Mouse (Mus musculus) heart, adult 2 months (tissue): ENCODE results near the gene Lin54. TPM values are rescaled to one million over a fixed set of nuclear protein-coding genes. Genes with fewer than 3 reads are reported as not detected.

Source experiments
- DNase-seq, 2 experiments: peaks; one replicate each; pipeline ENCODE4 v3.0.0; 2021
- H3K27ac ChIP-seq: fragments of 200-600 bp; 2 replicates; pipeline ENCODE4 v1.8.1; 2022
- H3K27me3 ChIP-seq: fragments of 200-500 bp; 2 replicates; pipeline ENCODE4 v1.6.1; 2012; ENCODE audit warnings: mild to moderate bottlenecking, low read length, inconsistent platforms, mixed read lengths; ENCODE audit not compliant: control insufficient read depth, insufficient read depth
- H3K36me3 ChIP-seq: fragments of 200-500 bp; 2 replicates; pipeline ENCODE4 v1.6.1; 2012; ENCODE audit warnings: low read length, inconsistent platforms; ENCODE audit not compliant: control insufficient read depth, insufficient read depth
- H3K4me1 ChIP-seq: fragments of 200-500 bp; 2 replicates; pipeline ENCODE4 v1.6.1; 2011; ENCODE audit warnings: low read length; ENCODE audit not compliant: control insufficient read depth, insufficient read depth
- H3K4me3 ChIP-seq: fragments of 200-600 bp; 2 replicates; pipeline ENCODE4 v1.8.1; 2022
- H3K79me2 ChIP-seq: fragments of 200-500 bp; replicated peaks from 2 replicates; pipeline ENCODE4 v1.6.1; 2012; ENCODE audit warnings: mild to moderate bottlenecking, inconsistent platforms, low read length, moderate library complexity, mixed read lengths; ENCODE audit not compliant: control insufficient read depth, insufficient read depth
- H3K9ac ChIP-seq: fragments of 200-500 bp; 2 replicates; pipeline ENCODE4 v1.6.1; 2012; ENCODE audit warnings: low read depth, mild to moderate bottlenecking, control low read depth, inconsistent platforms, low read length, mixed read lengths
- CTCF ChIP-seq: fragments of 200-600 bp; IDR thresholded peaks from 2 replicates; pipeline ENCODE4 v1.8.1; 2022; ENCODE audit warnings: antibody characterized with exemption, mild to moderate bottlenecking, moderate library complexity
- EP300 ChIP-seq: fragments of 200-500 bp; IDR thresholded peaks from 2 replicates; pipeline ENCODE4 v1.6.1; 2011; ENCODE audit warnings: low read depth, low read length, control low read depth; ENCODE audit not compliant: insufficient read depth
- POLR2A ChIP-seq: fragments of 200-500 bp; IDR thresholded peaks from 2 replicates; pipeline ENCODE4 v1.6.1; 2011; ENCODE audit warnings: mild to moderate bottlenecking, low read depth, low read length, control low read depth; ENCODE audit not compliant: insufficient read depth
- WGBS: fragments of 180-500 bp; shearing (Covaris S2); methylation state at CpG from one replicate; pipeline ENCODE4 v1.1.7; 2018; 5-methylcytosine and 5-hydroxymethylcytosine counted together
- intact Hi-C: fragments of 180-260 bp; cut with DNase I; formaldehyde crosslinking; loops from one replicate; pipeline ENCODE4 v1.15.1; 2025
- long read RNA-seq: library from polyadenylated mRNA; stranded (forward); transcript quantifications from one replicate; pipeline ENCODE4 v2.0.0, GENCODE M21; 2021
- polyA plus RNA-seq: library from polyadenylated mRNA; depleted of rRNA; stranded (reverse); fragments of >200 nt; gene quantifications from 2 replicates; pipeline ENCODE4 v1.2.3, GENCODE M21; 2012; rRNA removed
- total RNA-seq, 2 experiments: library from RNA; stranded (reverse); gene quantifications; 2 replicates each; pipeline ENCODE4 v1.2.3; 2021

The Lin54 gene
- 1 to 10 TPM; 7.2 to 8.3 TPM for total RNA-seq
- 3.1 and 3.4 TPM in 2 replicates for polyA plus RNA-seq
- long read RNA-seq, full-length matches to known transcripts: 5 of 6 reads
- long read RNA-seq, partial matches to known transcripts: 0 of 6 reads
- long read RNA-seq, other reads (novel, unspliced or antisense): 1 of 6 reads

DNA sequence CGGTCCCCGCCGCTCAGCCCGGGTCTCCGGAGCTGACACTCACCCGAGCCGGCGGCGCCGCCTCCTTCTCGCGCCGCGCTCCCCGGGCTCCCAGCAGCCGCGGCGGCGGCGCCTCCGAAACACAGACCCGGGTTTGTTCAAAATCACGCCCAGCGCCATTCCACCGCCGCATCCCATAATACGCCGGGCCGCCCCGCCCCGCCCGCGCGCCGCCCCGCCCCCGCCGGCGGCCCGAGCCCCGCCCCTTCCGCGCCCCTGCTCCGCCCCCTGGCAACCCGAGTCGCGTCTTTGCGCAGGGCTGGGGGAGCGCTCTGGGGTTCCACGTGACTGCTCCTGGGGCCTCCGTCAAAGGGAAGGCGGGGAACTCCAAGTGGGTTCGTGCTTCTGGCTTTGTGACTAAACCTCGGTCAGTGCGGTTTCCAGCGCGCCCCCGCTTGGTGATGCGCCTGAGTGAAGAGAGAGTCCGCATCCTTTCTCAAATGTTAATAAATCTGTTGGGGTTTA is at the start of gene Lin54:
TSS of gene Lin54 (minus strand) at position 182 of the 504 bp plus-strand sequence.
- intact Hi-C loops: loop anchor here (1.0 kb wide), 1 partner anchor 18 kb away; the partner anchor contains the start of gene Cops4
- peak; percentile 42 for TF ChIP-seq CTCF
- no peak for TF ChIP-seq POLR2A
- Histone ChIP-seq H3K27me3 (no peaks in the 10 kb centered on the region), H3K9ac (peak within 1 kb of the TSS; percentile 54), H3K4me3 (peak within 1 kb of the TSS; percentile 55), H3K79me2 (no peaks in the 10 kb centered on the region), H3K27ac (peak within 1 kb of the TSS; percentile 38; the same call in 1 of the 2 replicates), H3K4me1 (peaks cover 2% of the 10 kb centered on the region), H3K36me3 (peaks cover 7% of the 10 kb centered on the region; the same call in 1 of the 2 replicates)
- peak; percentile 84 to 90 for DNase-seq
- 1% methylated on average over 60 of the region's 60 CpGs for WGBS

DNA sequence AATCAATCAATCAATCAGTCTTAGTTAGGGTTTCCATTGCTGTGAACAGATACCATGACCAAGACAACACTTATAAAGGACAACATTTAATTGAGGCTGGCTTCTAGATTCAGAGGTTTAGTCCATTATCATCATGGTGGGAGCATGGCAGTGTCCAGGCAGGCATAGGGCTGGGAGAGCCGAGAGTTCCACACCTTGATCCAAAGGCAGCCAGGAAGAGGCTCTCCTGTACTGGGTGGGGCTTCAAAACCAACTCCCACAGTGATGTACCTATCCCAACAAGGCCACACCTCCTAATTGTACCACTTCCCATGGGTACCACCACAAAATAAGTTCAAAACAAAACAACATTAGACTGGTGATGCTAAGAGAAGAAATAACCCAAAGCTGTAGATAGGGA is 49.7 kb upstream of the Lin54 start:
- DNase-seq: no peak
- H3K79me2 ChIP-seq: no peaks in the 10 kb centered on the region
- H3K27ac ChIP-seq: no peak overlapping the region
- H3K4me3 ChIP-seq: no peak overlapping the region
- no peaks in the 10 kb centered on the region for H3K27me3 ChIP-seq
- TF ChIP-seq EP300 (no peak), POLR2A (no peak), CTCF (no peak)
- H3K4me1 ChIP-seq: no peaks in the 10 kb centered on the region
- 96% methylated on average over 1 of the region's 1 CpGs for WGBS
- H3K36me3 ChIP-seq: no peaks in the 10 kb centered on the region
- no peak overlapping the region for H3K9ac ChIP-seq
- intact Hi-C loops: no loop called here

DNA sequence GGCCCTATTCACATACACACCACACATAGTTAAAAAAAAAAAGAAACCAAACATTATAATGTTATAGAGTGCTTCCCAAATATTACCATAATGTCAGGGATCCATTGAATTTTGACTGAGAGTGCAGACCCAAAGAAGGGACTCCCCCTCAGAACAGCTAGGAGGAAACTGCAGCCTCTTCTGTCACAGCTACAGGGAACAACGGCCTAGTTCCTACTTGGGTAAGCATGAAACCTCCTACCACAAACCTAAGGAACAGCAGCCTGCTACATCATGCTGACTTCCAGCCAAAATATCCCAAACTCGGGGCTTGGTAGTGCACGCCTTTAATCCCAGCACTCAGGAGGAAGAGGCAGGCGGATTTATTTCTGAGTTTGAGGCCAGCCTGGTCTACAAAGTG is 48.9 kb upstream of the Lin54 start:
- intact Hi-C loops: no loop called here
- H3K27ac ChIP-seq: no peak overlapping the region
- H3K79me2 ChIP-seq: no peaks in the 10 kb centered on the region
- H3K4me1 ChIP-seq: no peaks in the 10 kb centered on the region
- 94% methylated on average over 4 of the region's 4 CpGs for WGBS
- H3K36me3 ChIP-seq: no peaks in the 10 kb centered on the region
- no peak overlapping the region for H3K4me3 ChIP-seq
- no peak for TF ChIP-seq POLR2A
- TF ChIP-seq EP300: no peak
- TF ChIP-seq CTCF: no peak
- H3K27me3 ChIP-seq: no peaks in the 10 kb centered on the region
- DNase-seq: no peak
- no peak overlapping the region for H3K9ac ChIP-seq

DNA sequence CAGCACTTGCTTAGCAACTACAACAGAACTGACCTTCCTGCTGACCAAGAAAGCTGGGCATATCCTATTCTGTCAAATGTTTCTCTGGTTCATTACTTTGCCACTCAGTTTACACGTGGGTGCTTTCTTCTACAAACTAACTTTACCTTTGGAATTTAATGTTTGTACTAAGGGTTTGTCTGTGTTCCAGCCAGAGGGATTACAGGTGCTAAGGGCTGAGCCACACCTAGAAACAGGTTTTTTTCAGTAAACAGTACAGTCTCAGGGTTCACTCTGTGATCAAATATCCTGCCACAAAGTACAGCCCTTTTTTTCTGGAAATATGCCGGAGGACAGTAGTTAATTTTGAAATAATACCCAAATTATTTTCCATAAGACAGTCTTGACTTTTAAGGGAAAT is 47.8 kb upstream of the Lin54 start:
- no peak for TF ChIP-seq POLR2A
- no peak for TF ChIP-seq CTCF
- TF ChIP-seq EP300: no peak
- no peak overlapping the region for H3K4me3 ChIP-seq
- intact Hi-C loops: no loop called here
- H3K27ac ChIP-seq: no peak overlapping the region
- H3K79me2 ChIP-seq: no peaks in the 10 kb centered on the region
- no peak overlapping the region for H3K9ac ChIP-seq
- no peaks in the 10 kb centered on the region for H3K27me3 ChIP-seq
- 86% methylated on average over 2 of the region's 2 CpGs for WGBS
- DNase-seq: no peak
- no peaks in the 10 kb centered on the region for H3K36me3 ChIP-seq
- H3K4me1 ChIP-seq: no peaks in the 10 kb centered on the region

DNA sequence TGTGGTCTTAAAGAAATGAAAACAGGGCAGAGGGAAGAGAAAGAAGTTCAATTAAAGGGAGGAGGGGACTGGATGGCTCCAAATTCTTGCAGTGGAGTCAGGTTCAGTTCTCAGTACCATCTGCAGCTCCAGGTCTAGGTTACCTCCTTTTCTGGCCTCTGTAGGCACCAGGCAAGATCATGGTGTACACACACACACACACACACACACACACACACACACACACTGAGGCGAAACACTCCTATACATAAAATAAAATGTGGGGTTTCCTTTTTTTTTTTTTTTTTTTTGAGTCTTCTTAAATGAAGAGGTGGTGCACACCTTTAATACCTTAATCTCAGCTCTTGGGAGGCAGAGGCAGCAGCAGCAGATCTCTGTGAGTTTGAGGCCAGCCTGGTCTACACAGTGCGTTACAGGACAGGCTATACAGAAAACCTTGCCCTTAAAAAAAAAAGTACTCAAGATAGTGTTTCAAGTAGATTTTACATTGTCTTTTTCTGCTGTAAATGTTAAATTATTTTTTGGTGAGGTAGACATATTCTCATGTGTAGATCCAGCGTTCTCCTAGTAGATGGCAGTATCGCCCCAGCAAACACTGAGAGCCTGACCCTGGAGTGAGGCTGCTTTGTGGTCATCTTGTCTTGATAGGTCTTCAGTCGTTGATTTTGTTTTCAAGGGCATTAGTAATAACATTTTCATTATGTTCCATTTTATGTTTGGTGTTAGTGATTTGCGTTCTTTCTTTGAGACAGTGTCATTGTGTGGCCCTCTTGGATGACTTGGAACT is 46.0 kb upstream of the Lin54 start:
- DNase-seq: no peak
- intact Hi-C loops: loop anchor here (2.0 kb wide), 1 partner anchor 118 kb away; no protein-coding TSS in a partner anchor
- Histone ChIP-seq H3K27me3 (no peaks in the 10 kb centered on the region), H3K4me3 (no peak overlapping the region), H3K27ac (no peak overlapping the region), H3K9ac (no peak overlapping the region), H3K79me2 (no peaks in the 10 kb centered on the region), H3K4me1 (no peaks in the 10 kb centered on the region), H3K36me3 (no peaks in the 10 kb centered on the region)
- no peak for TF ChIP-seq POLR2A
- TF ChIP-seq CTCF: peak; percentile 57
- TF ChIP-seq EP300: no peak
- WGBS: 85% methylated on average over 6 of the region's 6 CpGs

DNA sequence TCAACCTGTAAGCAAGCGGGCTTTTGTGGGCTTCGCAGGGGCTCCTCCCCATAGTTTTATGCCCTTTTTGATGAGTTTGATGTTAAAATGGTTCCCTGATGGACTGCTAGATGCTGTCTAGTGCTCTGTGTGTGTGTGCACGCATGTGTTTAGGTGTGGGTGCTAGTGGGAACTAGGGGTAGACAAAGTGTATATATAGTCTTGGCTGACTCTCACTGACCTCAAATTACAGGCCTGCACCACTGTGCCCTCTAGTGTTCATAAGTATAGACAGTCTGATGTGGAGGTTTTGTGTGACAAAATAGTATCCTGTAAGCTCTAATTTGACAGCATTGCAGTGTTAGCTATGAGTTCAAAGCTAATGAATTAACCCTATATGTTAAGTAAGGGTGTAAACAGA is 36.2 kb upstream of the Lin54 start:
- 76% methylated on average over 3 of the region's 3 CpGs for WGBS
- Histone ChIP-seq H3K4me3 (no peak overlapping the region), H3K36me3 (no peaks in the 10 kb centered on the region; the same call in 1 of the 2 replicates), H3K27ac (no peak overlapping the region), H3K4me1 (no peaks in the 10 kb centered on the region), H3K9ac (no peak overlapping the region), H3K27me3 (no peaks in the 10 kb centered on the region), H3K79me2 (no peaks in the 10 kb centered on the region)
- no peak for TF ChIP-seq EP300
- TF ChIP-seq CTCF: peak; percentile 83
- no peak for DNase-seq
- intact Hi-C loops: loop anchor here (10.0 kb wide), 1 partner anchor 162 kb away; no protein-coding TSS in a partner anchor
